ENCODE assay signal across 30 mouse cellular contexts in the genomic region with DNA sequence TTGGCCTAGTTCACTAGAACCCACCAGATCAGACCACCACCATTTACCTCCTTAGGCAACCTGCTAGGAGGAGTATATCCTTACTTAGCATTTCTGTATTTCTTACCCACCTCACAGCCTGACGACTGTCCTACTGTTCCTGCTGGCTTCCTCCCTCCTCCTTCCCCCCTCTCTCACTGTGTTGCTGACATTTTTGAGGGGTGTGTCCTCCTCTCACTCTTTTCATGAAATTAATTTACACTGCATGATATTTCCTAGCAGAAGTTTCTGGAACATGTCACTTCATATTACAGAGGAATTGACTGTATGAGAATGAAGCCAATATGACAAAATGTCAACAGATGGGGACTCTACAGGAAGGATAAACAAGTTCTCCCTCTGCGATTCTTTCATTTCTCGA. TPM values are rescaled to one million over a fixed set of nuclear protein-coding genes. Genes with fewer than 3 reads are reported as not detected.
DNase-seq lines count a peak whose midpoint lies in the region; ATAC-seq and TF ChIP-seq lines count a peak whose summit lies in the region.
"Had no signal": no experiment of that assay in that cellular context is flagged by ENCODE, and none has a peak within 500 bp of the region (broad histone marks: within the 10 kb centered on the region; RNA-seq: fewer than 3 reads in every experiment).

No protein-coding gene starts in this region.

- intact Hi-C loops in heart, postnatal 14 days (cut with DNase I), result no loop called here

- H3K27ac ChIP-seq in neural tube, embryonic 15.5 days (replicated peaks), result 0 out of 2 replicates have a peak overlapping the region, but pooled peaks have one; percentile 28
- H3K27ac ChIP-seq in forebrain, postnatal 0 days (ENCODE audit: low read depth, low read length), result no peak overlapping the region; the same call in 1 of the 2 replicates
- H3K27ac ChIP-seq: heart, embryonic 10.5 days; heart, embryonic 15.5 days; limb, embryonic 10.5 days; limb, embryonic 15.5 days; liver, embryonic 14.5 days; neural tube, embryonic 12.5 days had no signal

- TF ChIP-seq CTCF in forebrain, postnatal 0 days (IDR thresholded peaks at IDR 0.05; ENCODE audit: low read depth), result no peak

- no peak overlapping the region for H3K4me3 ChIP-seq in neural tube, embryonic 15.5 days (replicated peaks)
- no peak overlapping the region for H3K4me3 ChIP-seq in forebrain, postnatal 0 days (ENCODE audit: low read depth, low read length)
- H3K4me3 ChIP-seq: erythroblast, embryonic 14.5 days; heart, embryonic 10.5 days; heart, embryonic 15.5 days; limb, embryonic 10.5 days; limb, embryonic 15.5 days; neural tube, embryonic 12.5 days had no signal

- no peak overlapping the region for H3K4me2 ChIP-seq in neural tube, embryonic 15.5 days
- H3K4me2 ChIP-seq in forebrain, postnatal 0 days (ENCODE audit: low read depth), result no peak overlapping the region
- H3K4me2 ChIP-seq: heart, embryonic 15.5 days; limb, embryonic 15.5 days; lung, embryonic 14.5 days; neural tube, embryonic 12.5 days had no signal

- no peaks in the 10 kb centered on the region for H3K36me3 ChIP-seq in neural tube, embryonic 15.5 days
- no peaks in the 10 kb centered on the region for H3K36me3 ChIP-seq in forebrain, postnatal 0 days (ENCODE audit: insufficient read depth)
- H3K36me3 ChIP-seq: heart, embryonic 10.5 days; heart, embryonic 15.5 days; limb, embryonic 10.5 days; limb, embryonic 15.5 days; neural tube, embryonic 12.5 days had no signal

- ATAC-seq in neural tube, embryonic 15.5 days (ENCODE audit: low FRiP score), result no peak
- peak; percentile 62 for ATAC-seq in forebrain, postnatal 0 days
- ATAC-seq: intestine, postnatal 0 days; Patski had no signal

- H3K27me3 ChIP-seq in neural tube, embryonic 15.5 days (replicated peaks), result no peaks in the 10 kb centered on the region
- H3K27me3 ChIP-seq in forebrain, postnatal 0 days (ENCODE audit: insufficient read depth, low read length), result no peaks in the 10 kb centered on the region
- H3K27me3 ChIP-seq: heart, embryonic 15.5 days; limb, embryonic 15.5 days; neural tube, embryonic 12.5 days had no signal

- WGBS in neural tube, embryonic 15.5 days, result 64% methylated on average over 3 of the region's 3 CpGs
- WGBS in forebrain, postnatal 0 days, result 39% methylated on average over 3 of the region's 3 CpGs

- no peaks in the 10 kb centered on the region for H3K9me3 ChIP-seq in neural tube, embryonic 15.5 days (replicated peaks)
- no peaks in the 10 kb centered on the region for H3K9me3 ChIP-seq in forebrain, postnatal 0 days (ENCODE audit: low read length)
- H3K9me3 ChIP-seq: heart, embryonic 10.5 days; heart, embryonic 15.5 days; limb, embryonic 10.5 days; limb, embryonic 15.5 days; neural tube, embryonic 12.5 days had no signal

- H3K4me1 ChIP-seq in neural tube, embryonic 15.5 days, result peaks cover 26% of the 10 kb centered on the region
- peaks cover 22% of the 10 kb centered on the region for H3K4me1 ChIP-seq in forebrain, postnatal 0 days (ENCODE audit: insufficient read depth)
- H3K4me1 ChIP-seq: heart, embryonic 10.5 days; heart, embryonic 15.5 days; limb, embryonic 10.5 days had no signal

- DNase-seq in cerebellum, adult 8-10 months, result peak; percentile 51
- no peak for DNase-seq in cerebellum, postnatal 36 days
- DNase-seq in heart, adult 11 months, result peak; percentile 69
- DNase-seq in heart, postnatal 14 days, result no peak
- no peak for DNase-seq in neural tube, embryonic 10.5 days (ENCODE audit: extremely low spot score, low spot score)
- peak; percentile 46 for DNase-seq in forebrain, postnatal 0 days
- no peak for DNase-seq in adrenal gland, postnatal 36 days
- DNase-seq: adrenal gland, postnatal 10 days; gastrocnemius, postnatal 14 days; heart, postnatal 36 days; kidney, adult 9 months; kidney, postnatal 10 days; layer of hippocampus, adult 9-11 months; midbrain, embryonic 14.5 days; thymus, postnatal 4 days had no signal

- H3K9ac ChIP-seq in neural tube, embryonic 15.5 days (replicated peaks), result no peak overlapping the region
- no peak overlapping the region for H3K9ac ChIP-seq in forebrain, postnatal 0 days
- H3K9ac ChIP-seq: heart, embryonic 15.5 days; limb, embryonic 15.5 days; liver, embryonic 14.5 days; lung, embryonic 14.5 days; neural tube, embryonic 12.5 days had no signal

RNA-seq across cellular contexts. Expression of gene E330009J07Rik, which starts 7.2 kb away (rescaled TPM):
- 1 to 10 TPM; 3.3 to 3.4 TPM for total RNA-seq in heart, postnatal 14 days (2021)
- polyA plus RNA-seq in neural tube, embryonic 15.5 days (2015; fragmentation: Nextera tagmentation; extraction: Ambion mirVana), result 12.7 and 14.8 TPM in 2 replicates
- total RNA-seq in forebrain, postnatal 0 days (2014; rRNA removed), result 24.4 and 26.4 TPM in 2 replicates
- polyA plus RNA-seq in forebrain, postnatal 0 days (2015; fragmentation: Nextera tagmentation; extraction: Ambion mirVana), result 6.7 and 10.2 TPM in 2 replicates
- 10 to 100 TPM; 11.9 to 15.4 TPM for total RNA-seq in adrenal gland, postnatal 36 days (2021)
- polyA plus RNA-seq: erythroblast, embryonic 14.5 days had no signal

RNA-seq across cellular contexts. Expression of gene Wee2, which starts 10.2 kb away (rescaled TPM):
- not detected for total RNA-seq in heart, postnatal 14 days (2021)
- polyA plus RNA-seq in neural tube, embryonic 15.5 days (2015; fragmentation: Nextera tagmentation; extraction: Ambion mirVana), result 0.08 and 0.15 TPM in 2 replicates
- not detected in 2 replicates for total RNA-seq in forebrain, postnatal 0 days (2014; rRNA removed)
- polyA plus RNA-seq in forebrain, postnatal 0 days (2015; fragmentation: Nextera tagmentation; extraction: Ambion mirVana), result 0.13 TPM in 2 replicates
- not detected for total RNA-seq in adrenal gland, postnatal 36 days (2021)
- total RNA-seq: adrenal gland, postnatal 10 days; gastrocnemius, postnatal 14 days; granulocyte monocyte progenitor cell, adult 5-6 weeks; heart, postnatal 36 days; MEL had no signal
- polyA plus RNA-seq: erythroblast, embryonic 14.5 days; heart, embryonic 15.5 days; intestine, postnatal 0 days; limb, embryonic 15.5 days; liver, embryonic 14.5 days; lung, embryonic 14.5 days; neural tube, embryonic 12.5 days; Patski; stomach, embryonic 14.5 days; testis, adult 2 months had no signal

RNA-seq across cellular contexts. Expression of gene Ssbp1, which starts 42.5 kb away (rescaled TPM):
- 10 to 100 TPM; 31.8 to 36.3 TPM for total RNA-seq in heart, postnatal 14 days (2021)
- polyA plus RNA-seq in neural tube, embryonic 15.5 days (2015; fragmentation: Nextera tagmentation; extraction: Ambion mirVana), result 96.3 and 118 TPM in 2 replicates
- 25.3 and 29.9 TPM in 2 replicates for total RNA-seq in forebrain, postnatal 0 days (2014; rRNA removed)
- 77.2 and 83.1 TPM in 2 replicates for polyA plus RNA-seq in forebrain, postnatal 0 days (2015; fragmentation: Nextera tagmentation; extraction: Ambion mirVana)
- total RNA-seq in adrenal gland, postnatal 36 days (2021), result 10 to 100 TPM; 47.4 to 48.1 TPM

Comparison
In these comparisons a context has a peak if more than half of its experiments do, and no peak if none do; other contexts are left out.
1. DNase-seq: peak in cerebellum, adult 8-10 months (single experiment), heart, adult 11 months (single experiment) and forebrain, postnatal 0 days (single experiment); none in cerebellum, postnatal 36 days (0 of 2), heart, postnatal 14 days (0 of 2), neural tube, embryonic 10.5 days (single experiment) and adrenal gland, postnatal 36 days (0 of 2).